Mouse (Mus musculus) embryonic fibroblast, embryonic 13.5 days (primary cell): ENCODE measurements around the gene Srp54a. TPM values are rescaled to one million over a fixed set of nuclear protein-coding genes. Genes with fewer than 3 reads are reported as not detected.
A peak's percentile ranks its signal among the peaks of the same experiment; 100 is the strongest.
"Not testable (repeated sequence)": the region's sequence is repeated elsewhere in the genome, so short reads cannot be mapped to it uniquely, and the experiment has no call there.

ENCODE experiments used
- H3K27ac ChIP-seq: 2 replicates; pipeline ENCODE4 v1.5.1; 2012; ENCODE audit warnings: low read length, control low read depth, inconsistent platforms; ENCODE audit not compliant: insufficient read depth
- H3K4me1 ChIP-seq: 2 replicates; pipeline ENCODE4 v1.6.1; 2011; ENCODE audit warnings: low read length; ENCODE audit not compliant: control insufficient read depth, insufficient read depth
- H3K4me3 ChIP-seq: 2 replicates; pipeline ENCODE4 v1.5.1; 2011; ENCODE audit warnings: mild to moderate bottlenecking, control low read depth, low read length; ENCODE audit not compliant: insufficient read depth
- CTCF ChIP-seq: IDR thresholded peaks from 2 replicates; pipeline ENCODE4 v1.5.1; 2011; ENCODE audit warnings: mild to moderate bottlenecking, control low read depth, low read length, moderate library complexity, borderline replicate concordance; ENCODE audit not compliant: insufficient read depth
- POLR2A ChIP-seq: IDR thresholded peaks from 2 replicates; pipeline ENCODE4 v1.6.1; 2011; ENCODE audit warnings: low read depth, mild to moderate bottlenecking, control low read depth, low read length, moderate library complexity
- polyA plus RNA-seq: library from polyadenylated mRNA; stranded (reverse); fragments of >200 nt; gene quantifications from 2 replicates; pipeline ENCODE4 v1.2.4, GENCODE M21; 2011; ENCODE audit warnings: low read depth; ENCODE audit not compliant: missing spikeins, insufficient read length

Srp54a gene
- polyA plus RNA-seq, result 201 and 204 TPM in 2 replicates

- not testable (repeated sequence) for H3K4me1 ChIP-seq
- peak within 1 kb of the TSS; percentile 90 for H3K4me3 ChIP-seq
- peak; percentile 74 for TF ChIP-seq POLR2A
- H3K27ac ChIP-seq, result peak within 1 kb of the TSS; percentile 83
These were observed at the start of gene Srp54a, which contains the start of gene 2700097O09Rik for GRCm38 (mm10) chr12:55079726-55080600. Srp54a (plus strand) TSS chr12:55080262. 2700097O09Rik (minus strand) TSS chr12:55080110.

- Histone ChIP-seq H3K4me1 (no peaks in the 10 kb centered on the region), H3K4me3 (no peak overlapping the region), H3K27ac (no peak overlapping the region)
- no peak for TF ChIP-seq POLR2A
- no peak for TF ChIP-seq CTCF
These were observed 39.1 kb upstream of the Srp54a start for GRCm38 (mm10) chr12:55041011-55041410.

GRCm38 (mm10) chr12:55049731-55050353 lies 30.2 kb upstream of the Srp54a start:
- TF ChIP-seq CTCF (no peak), POLR2A (no peak)
- Histone ChIP-seq H3K27ac (no peak overlapping the region), H3K4me3 (no peak overlapping the region), H3K4me1 (no peaks in the 10 kb centered on the region)

GRCm38 (mm10) chr12:55051210-55052173 lies 28.6 kb upstream of the Srp54a start:
- no peak overlapping the region for H3K4me3 ChIP-seq
- no peak overlapping the region for H3K27ac ChIP-seq
- no peak for TF ChIP-seq POLR2A
- no peak for TF ChIP-seq CTCF
- H3K4me1 ChIP-seq, result no peaks in the 10 kb centered on the region

- no peak overlapping the region for H3K27ac ChIP-seq
- TF ChIP-seq POLR2A (no peak), CTCF (no peak)
- no peaks in the 10 kb centered on the region for H3K4me1 ChIP-seq
- no peak overlapping the region for H3K4me3 ChIP-seq
These were observed 26.8 kb upstream of the Srp54a start for GRCm38 (mm10) chr12:55053267-55053666.

GRCm38 (mm10) chr12:55054551-55055241 lies 25.4 kb upstream of the Srp54a start:
- H3K4me3 ChIP-seq, result no peak overlapping the region
- TF ChIP-seq POLR2A (no peak), CTCF (no peak)
- no peak overlapping the region for H3K27ac ChIP-seq
- H3K4me1 ChIP-seq, result no peaks in the 10 kb centered on the region

- H3K4me3 ChIP-seq, result no peak overlapping the region
- H3K4me1 ChIP-seq, result no peaks in the 10 kb centered on the region
- TF ChIP-seq POLR2A (no peak), CTCF (no peak)
- H3K27ac ChIP-seq, result no peak overlapping the region
These were observed 23.4 kb upstream of the Srp54a start for GRCm38 (mm10) chr12:55056703-55057102.

- no peak for TF ChIP-seq POLR2A
- no peak for TF ChIP-seq CTCF
- H3K4me3 ChIP-seq, result no peak overlapping the region
- no peaks in the 10 kb centered on the region for H3K4me1 ChIP-seq
- H3K27ac ChIP-seq, result no peak overlapping the region
These were observed 21.0 kb upstream of the Srp54a start for GRCm38 (mm10) chr12:55058865-55059615.
